Mouse (Mus musculus): ENCODE measurements around the gene Serpinf2. TPM values are rescaled to one million over a fixed set of nuclear protein-coding genes. Genes with fewer than 3 reads are reported as not detected.
"Not testable (repeated sequence)": the region's sequence is repeated elsewhere in the genome, so short reads cannot be mapped to it uniquely, and the experiment has no call there.

The Serpinf2 gene
- polyA plus RNA-seq, 1 experiment from 2014 or later: 1.5 TPM

DNA sequence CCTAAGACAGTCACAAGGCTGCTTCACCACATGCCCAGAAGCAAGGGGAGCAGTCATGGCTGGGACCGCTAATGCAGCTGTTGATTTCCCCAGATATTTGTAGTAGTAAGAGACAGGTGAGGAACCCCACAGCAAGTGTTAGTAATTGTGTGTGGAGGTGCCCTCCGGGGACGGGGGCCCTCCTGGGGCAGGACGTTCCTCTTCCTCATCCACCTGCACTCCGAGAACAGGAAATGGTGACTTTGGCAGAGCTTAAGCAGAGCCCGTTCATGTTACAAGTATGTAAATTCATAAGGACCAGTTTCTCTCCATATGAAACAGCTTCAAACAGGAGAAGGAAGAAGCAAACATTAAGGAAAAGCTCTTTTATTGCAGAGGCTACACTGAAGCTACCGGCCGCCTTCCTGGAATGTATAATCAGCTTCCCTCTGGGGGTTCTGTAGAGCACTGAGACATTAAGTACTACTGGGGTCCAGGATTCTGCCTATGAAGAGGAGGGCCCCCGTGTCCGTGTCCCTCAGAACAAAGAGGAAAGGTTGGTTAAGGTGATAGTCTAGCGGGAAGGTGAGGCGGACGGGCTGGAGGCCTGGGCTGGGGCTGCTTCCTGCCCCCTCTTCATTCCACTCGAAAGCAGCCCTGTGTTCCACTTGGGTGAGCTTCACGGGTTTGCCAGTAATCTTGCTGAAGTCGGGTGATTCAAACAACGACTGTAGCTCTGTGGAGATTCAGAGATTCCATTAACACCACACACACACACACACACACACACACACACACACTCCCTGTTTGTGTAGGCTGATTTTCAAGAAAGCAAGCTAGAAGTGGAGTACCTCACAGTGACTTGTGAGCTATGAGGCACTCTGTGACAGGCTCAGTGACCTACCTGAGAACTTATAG, 29.5 kb downstream of the Serpinf2 start:
- no peak overlapping the region for H3K27ac ChIP-seq (replicated peaks)
- WGBS: 75% methylated on average over 17 of the region's 17 CpGs
- ATAC-seq (ENCODE audit: extremely low read depth, insufficient number of reproducible peaks, low FRiP score, low TSS enrichment): no peak

DNA sequence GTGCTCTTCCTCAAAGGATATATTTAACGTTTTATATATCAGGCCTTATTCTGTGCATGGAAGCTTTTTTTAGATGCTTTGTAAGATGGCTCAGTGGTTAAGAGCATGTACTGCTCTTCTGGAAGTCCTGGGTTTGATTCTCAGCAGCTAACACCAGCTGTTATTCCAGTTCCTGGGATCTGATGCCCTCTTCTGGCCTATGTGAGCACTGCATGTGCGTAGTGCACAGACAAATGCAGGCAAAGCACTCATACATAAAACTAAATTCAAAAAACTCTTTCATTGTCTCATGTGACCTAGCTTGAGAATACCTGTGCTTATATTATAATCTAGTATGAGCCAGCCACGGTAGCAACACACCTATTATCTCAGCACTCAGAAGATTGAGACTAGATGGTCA, 32.5 kb downstream of the Serpinf2 start:
- no peak overlapping the region for H3K4me2 ChIP-seq
- H3K4me3 ChIP-seq: no peak overlapping the region
- peaks cover 25% of the 10 kb centered on the region for H3K4me1 ChIP-seq
- WGBS: 39% methylated on average over 3 of the region's 3 CpGs
- H3K9ac ChIP-seq: no peak overlapping the region
- no peaks in the 10 kb centered on the region for H3K9me3 ChIP-seq
- peaks cover 22% of the 10 kb centered on the region for H3K36me3 ChIP-seq
- H3K27ac ChIP-seq (replicated peaks): no peak overlapping the region
- H3K27me3 ChIP-seq (replicated peaks): no peaks in the 10 kb centered on the region
- no peak for ATAC-seq (ENCODE audit: extremely low read depth, insufficient number of reproducible peaks, low FRiP score, low TSS enrichment)

More for the DNA sequence above, 29.5 kb downstream of the Serpinf2 start:
- H3K9ac ChIP-seq: no peak overlapping the region
- no peak overlapping the region for H3K4me3 ChIP-seq
- 0 out of 2 replicates have a peak, but pooled peaks cover under 1% of the 10 kb centered on the region for H3K4me1 ChIP-seq
- H3K27me3 ChIP-seq (replicated peaks): no peaks in the 10 kb centered on the region
- H3K36me3 ChIP-seq: peaks cover 24% of the 10 kb centered on the region
- no peak overlapping the region for H3K4me2 ChIP-seq
- H3K9me3 ChIP-seq: no peaks in the 10 kb centered on the region

DNA sequence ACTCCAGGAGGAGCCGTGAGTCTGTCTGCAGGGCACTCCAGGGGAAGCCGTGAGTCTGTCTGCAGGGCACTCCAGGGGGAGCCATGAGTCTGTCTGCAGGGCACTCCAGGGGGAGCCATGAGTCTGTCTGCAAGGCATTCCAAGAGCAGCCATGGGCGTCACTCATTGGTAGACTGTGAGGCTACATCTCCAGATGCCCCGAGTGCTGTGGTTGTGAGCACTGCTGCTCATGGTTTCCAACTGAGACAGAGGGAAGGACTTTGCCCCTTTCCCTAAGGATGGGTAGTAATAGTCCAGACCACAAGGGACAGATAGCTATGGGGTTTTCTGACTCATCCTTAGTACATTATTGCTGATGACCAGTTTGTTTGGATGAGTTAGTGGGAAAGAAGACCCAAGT, 33.3 kb downstream of the Serpinf2 start:
- no peak overlapping the region for H3K4me2 ChIP-seq
- H3K4me1 ChIP-seq: peaks cover 25% of the 10 kb centered on the region
- H3K27ac ChIP-seq (replicated peaks): no peak overlapping the region
- H3K27me3 ChIP-seq (replicated peaks): no peaks in the 10 kb centered on the region
- no peak for ATAC-seq (ENCODE audit: extremely low read depth, insufficient number of reproducible peaks, low FRiP score, low TSS enrichment)
- H3K9me3 ChIP-seq: no peaks in the 10 kb centered on the region
- no peak overlapping the region for H3K4me3 ChIP-seq
- H3K9ac ChIP-seq: no peak overlapping the region
- peaks cover 25% of the 10 kb centered on the region for H3K36me3 ChIP-seq
- 58% methylated on average over 4 of the region's 4 CpGs for WGBS

- Histone ChIP-seq H3K9me3 (no peaks in the 10 kb centered on the region), H3K27me3 (replicated peaks) (no peaks in the 10 kb centered on the region), H3K4me1 (peaks cover 25% of the 10 kb centered on the region), H3K4me2 (no peak overlapping the region), H3K36me3 (peaks cover 29% of the 10 kb centered on the region), H3K4me3 (no peak overlapping the region), H3K9ac (no peak overlapping the region), H3K27ac (replicated peaks) (no peak overlapping the region)
- WGBS: 78% methylated on average over 6 of the region's 6 CpGs
- ATAC-seq (ENCODE audit: extremely low read depth, insufficient number of reproducible peaks, low FRiP score, low TSS enrichment): no peak
These were observed 34.6 kb downstream of the Serpinf2 start for GRCm38 (mm10) chr11:75404801-75405200.

GRCm38 (mm10) chr11:75403301-75404052, 35.9 kb downstream of the Serpinf2 start:
- H3K9ac ChIP-seq: peak overlapping the region; percentile 2; the same call in 1 of the 2 replicates
- WGBS: 52% methylated on average over 6 of the region's 6 CpGs
- no peak for ATAC-seq (ENCODE audit: extremely low read depth, insufficient number of reproducible peaks, low FRiP score, low TSS enrichment)

DNA sequence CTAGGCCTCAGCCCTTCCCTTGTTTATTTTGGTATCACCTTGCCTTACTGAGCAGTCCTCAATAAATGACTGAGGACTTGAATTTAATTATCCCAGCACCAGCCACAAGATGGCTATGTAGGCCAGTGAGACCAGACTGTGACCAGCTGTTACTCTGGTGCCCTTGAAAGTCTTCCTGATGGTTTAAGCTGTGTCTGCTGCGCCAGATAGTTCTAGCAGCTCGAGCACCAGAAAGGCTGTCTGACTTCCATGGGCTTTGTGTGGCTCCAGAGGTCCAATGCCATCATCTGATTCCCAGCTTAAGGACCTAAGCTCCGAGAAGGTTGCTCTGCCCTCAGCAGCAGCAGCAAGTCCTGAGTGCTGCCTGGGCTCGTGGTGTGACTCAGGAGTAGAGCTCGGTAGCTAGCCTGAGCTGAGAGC, 37.1 kb downstream of the Serpinf2 start:
- no peak; the same call in 1 of the 2 replicates for ATAC-seq (ENCODE audit: extremely low read depth, insufficient number of reproducible peaks, low FRiP score, low TSS enrichment)
- WGBS: 43% methylated on average over 5 of the region's 5 CpGs
- Histone ChIP-seq H3K4me3 (no peak overlapping the region), H3K9me3 (no peaks in the 10 kb centered on the region), H3K9ac (peak overlapping the region; percentile 62), H3K27ac (replicated peaks) (peak overlapping the region; percentile 72), H3K27me3 (replicated peaks) (no peaks in the 10 kb centered on the region), H3K36me3 (peaks cover 34% of the 10 kb centered on the region), H3K4me2 (peak overlapping the region; percentile 16; the same call in 1 of the 2 replicates), H3K4me1 (peaks cover 32% of the 10 kb centered on the region)

More at GRCm38 (mm10) chr11:75403301-75404052, 35.9 kb downstream of the Serpinf2 start:
- Histone ChIP-seq H3K4me2 (no peak overlapping the region), H3K4me1 (peaks cover 25% of the 10 kb centered on the region), H3K36me3 (peaks cover 34% of the 10 kb centered on the region), H3K27ac (replicated peaks) (peak overlapping the region; percentile 77), H3K27me3 (replicated peaks) (no peaks in the 10 kb centered on the region), H3K9me3 (no peaks in the 10 kb centered on the region), H3K4me3 (no peak overlapping the region)

DNA sequence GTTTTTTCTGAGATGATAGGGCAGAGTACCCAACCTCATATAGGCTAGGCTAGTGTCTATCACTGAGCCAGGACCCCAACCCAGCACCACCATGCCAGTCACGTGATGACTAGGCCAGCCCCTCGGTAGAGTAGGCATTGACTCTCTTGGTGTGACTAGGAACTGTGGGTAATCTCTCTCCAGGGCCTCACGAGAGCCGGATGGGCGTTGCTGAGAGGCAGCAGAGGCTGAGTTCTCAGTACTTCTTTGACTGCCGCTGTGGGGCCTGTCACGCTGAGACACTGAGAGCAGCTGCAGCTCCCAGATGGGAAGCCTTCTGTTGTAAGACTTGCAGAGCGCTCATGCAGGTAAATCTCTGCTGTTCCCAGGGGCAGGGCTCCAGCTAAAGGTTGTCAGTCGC, 39.3 kb downstream of the Serpinf2 start:
- H3K9ac ChIP-seq: no peak overlapping the region
- no peak overlapping the region for H3K27ac ChIP-seq (replicated peaks)
- H3K4me1 ChIP-seq: peaks cover 38% of the 10 kb centered on the region
- H3K4me3 ChIP-seq: no peak overlapping the region
- no peaks in the 10 kb centered on the region for H3K9me3 ChIP-seq
- peaks cover 20% of the 10 kb centered on the region for H3K36me3 ChIP-seq
- H3K4me2 ChIP-seq: no peak overlapping the region
- ATAC-seq (ENCODE audit: extremely low read depth, insufficient number of reproducible peaks, low FRiP score, low TSS enrichment): no peak
- H3K27me3 ChIP-seq (replicated peaks): no peaks in the 10 kb centered on the region
- WGBS: 74% methylated on average over 9 of the region's 9 CpGs

DNA sequence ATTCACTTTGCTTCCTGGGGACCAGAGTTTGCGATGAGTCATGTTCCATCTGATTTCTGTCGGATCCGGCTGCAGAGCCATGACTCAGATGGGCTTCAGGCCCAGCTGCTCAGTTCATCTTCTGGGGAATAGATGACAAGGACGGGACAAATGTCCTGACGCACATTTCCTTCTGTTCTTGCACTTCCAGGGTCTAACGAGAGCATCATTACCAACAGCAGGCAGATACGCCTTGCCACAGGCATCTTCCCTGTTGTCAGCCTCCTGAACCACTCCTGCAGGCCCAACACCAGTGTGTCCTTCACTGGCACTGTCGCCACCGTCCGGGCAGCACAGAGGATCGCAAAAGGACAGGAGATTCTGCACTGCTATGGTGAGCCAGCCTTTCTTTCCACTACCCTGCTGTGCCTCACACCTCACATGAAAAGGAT, 40.0 kb downstream of the Serpinf2 start:
- no peak for ATAC-seq (ENCODE audit: extremely low read depth, insufficient number of reproducible peaks, low FRiP score, low TSS enrichment)
- H3K9ac ChIP-seq: no peak overlapping the region
- H3K4me1 ChIP-seq: peaks cover 38% of the 10 kb centered on the region
- no peak overlapping the region for H3K4me3 ChIP-seq
- H3K4me2 ChIP-seq: no peak overlapping the region
- H3K36me3 ChIP-seq: peaks cover 26% of the 10 kb centered on the region
- H3K27ac ChIP-seq (replicated peaks): no peak overlapping the region
- no peaks in the 10 kb centered on the region for H3K9me3 ChIP-seq
- H3K27me3 ChIP-seq (replicated peaks): no peaks in the 10 kb centered on the region
- 73% methylated on average over 11 of the region's 11 CpGs for WGBS

GRCm38 (mm10) chr11:75397452-75397851, 41.9 kb downstream of the Serpinf2 start:
- Histone ChIP-seq H3K4me1 (peaks cover 18% of the 10 kb centered on the region), H3K27me3 (replicated peaks) (no peaks in the 10 kb centered on the region), H3K9ac (no peak overlapping the region), H3K9me3 (no peaks in the 10 kb centered on the region), H3K27ac (replicated peaks) (no peak overlapping the region), H3K36me3 (peaks cover 36% of the 10 kb centered on the region), H3K4me3 (no peak overlapping the region), H3K4me2 (peak overlapping the region; percentile 34)
- WGBS: 34% methylated on average over 7 of the region's 7 CpGs
- no peak for ATAC-seq (ENCODE audit: extremely low read depth, insufficient number of reproducible peaks, low FRiP score, low TSS enrichment)

DNA sequence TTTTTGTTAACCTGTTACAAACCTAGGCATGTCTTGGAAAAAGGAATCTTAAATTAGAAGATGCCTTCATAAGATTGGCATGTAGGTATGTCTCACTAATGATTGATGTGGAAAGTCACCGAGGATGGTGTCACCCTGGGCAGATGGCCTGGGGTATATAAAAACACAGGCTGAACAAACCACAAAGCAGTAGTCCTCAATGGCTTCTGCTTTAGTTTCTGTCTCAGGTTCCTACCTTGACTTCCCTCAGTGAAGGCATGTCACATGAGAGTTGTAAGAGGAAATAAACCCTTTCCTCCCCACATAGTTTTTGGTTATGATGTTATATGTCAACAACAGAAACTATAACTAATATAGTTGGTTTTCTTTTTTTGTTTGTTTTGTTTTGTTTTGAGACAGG, 43.8 kb downstream of the Serpinf2 start:
- peaks cover 13% of the 10 kb centered on the region for H3K4me1 ChIP-seq
- peaks cover 31% of the 10 kb centered on the region for H3K36me3 ChIP-seq
- H3K9me3 ChIP-seq: no peaks in the 10 kb centered on the region
- H3K4me2 ChIP-seq: no peak overlapping the region
- no peak overlapping the region for H3K27ac ChIP-seq (replicated peaks)
- 45% methylated on average over 1 of the region's 1 CpGs for WGBS
- H3K27me3 ChIP-seq (replicated peaks): no peaks in the 10 kb centered on the region
- ATAC-seq (ENCODE audit: extremely low read depth, insufficient number of reproducible peaks, low FRiP score, low TSS enrichment): no peak
- no peak overlapping the region for H3K9ac ChIP-seq
- no peak overlapping the region for H3K4me3 ChIP-seq

GRCm38 (mm10) chr11:75383529-75383928, 55.9 kb downstream of the Serpinf2 start:
- not testable (repeated sequence) for H3K4me1 ChIP-seq; H3K9ac ChIP-seq; H3K27me3 ChIP-seq (replicated peaks); H3K9me3 ChIP-seq; H3K4me2 ChIP-seq; ATAC-seq (ENCODE audit: extremely low read depth, insufficient number of reproducible peaks, low FRiP score, low TSS enrichment); H3K4me3 ChIP-seq; H3K27ac ChIP-seq (replicated peaks)
- H3K36me3 ChIP-seq: peaks cover 14% of the 10 kb centered on the region
- WGBS: 43% methylated on average over 3 of the region's 3 CpGs

Data from heart, embryonic 13.5 days (tissue).